Comparison of ENCODE assay signal across 9 mouse cellular contexts in genomic region chr2:146427380-146427779, GRCm38 (mm10).
"Had no signal": no experiment of that assay in that cellular context is flagged by ENCODE, and none has a peak within 500 bp of the region (broad histone marks: within the 10 kb centered on the region; RNA-seq: fewer than 3 reads in every experiment).

No protein-coding gene starts in this region.

- DNase-seq: kidney, postnatal 10 days; kidney, postnatal 4 days; liver; liver, embryonic 13.5 days; liver, postnatal 0 days; lung, postnatal 14 days; right cerebral cortex, adult 18-20 months; right cerebral cortex, postnatal 25 days; thymus, postnatal 36 days had no signal
